7 mouse cellular contexts compared by ENCODE assay signal in genomic region chr9:114116672-114117071, GRCm38 (mm10). TPM values are rescaled to one million over a fixed set of nuclear protein-coding genes. Genes with fewer than 3 reads are reported as not detected.
A peak's percentile ranks its signal among the peaks of the same experiment; 100 is the strongest.
DNase-seq lines count a peak whose midpoint lies in the region; ATAC-seq and TF ChIP-seq lines count a peak whose summit lies in the region.
"Not testable (repeated sequence)": the region's sequence is repeated elsewhere in the genome, so short reads cannot be mapped to it uniquely, and the experiment has no call there.

No protein-coding gene starts in this region.

- not testable (repeated sequence) for H3K27me3 ChIP-seq in hindbrain, postnatal 0 days (ENCODE audit: insufficient read depth, low read length); lung, postnatal 0 days (replicated peaks; ENCODE audit: insufficient read depth, low read length)

- H3K27ac ChIP-seq in hindbrain, postnatal 0 days; lung, postnatal 0 days (ENCODE audit: low read length): not testable (repeated sequence)

- TF ChIP-seq CTCF in hindbrain, postnatal 0 days (IDR thresholded peaks at IDR 0.05; ENCODE audit: low read depth): peak; percentile 80
- peak; percentile 78 for TF ChIP-seq CTCF in lung, postnatal 0 days (IDR thresholded peaks at IDR 0.05)

- H3K9ac ChIP-seq in hindbrain, postnatal 0 days (replicated peaks; ENCODE audit: low read length); lung, postnatal 0 days (replicated peaks; ENCODE audit: low read depth): not testable (repeated sequence)

- not testable (repeated sequence) for TF ChIP-seq EP300 in lung, postnatal 0 days (IDR thresholded peaks at IDR 0.05)

- peak; percentile 63 for DNase-seq in adrenal gland, adult 18-20 months (ENCODE audit: low spot score in 2 of 2)
- peak; percentile 75 to 81 for DNase-seq in cerebellum, postnatal 25 days
- peak; percentile 46 to 75 for DNase-seq in frontal cortex, postnatal 14 days (ENCODE audit: low spot score in 2 of 2)
- peak; percentile 74 for DNase-seq in hindbrain, postnatal 0 days (ENCODE audit: low spot score)
- DNase-seq in layer of hippocampus, postnatal 10 days (ENCODE audit: low spot score in 2 of 2): peak; percentile 86 to 88
- peak; percentile 23 for DNase-seq in lung, postnatal 0 days (ENCODE audit: low spot score)
- peak; percentile 43 for DNase-seq in retina, postnatal 7 days (ENCODE audit: low read depth, low spot score)

- not testable (repeated sequence) for H3K4me1 ChIP-seq in hindbrain, postnatal 0 days (ENCODE audit: insufficient read depth, low read length); lung, postnatal 0 days (ENCODE audit: insufficient read depth, low read depth, low read length)

- 24% methylated on average over 5 of the region's 5 CpGs for WGBS in hindbrain, postnatal 0 days
- WGBS in lung, postnatal 0 days: 7% methylated on average over 5 of the region's 5 CpGs

- not testable (repeated sequence) for H3K36me3 ChIP-seq in hindbrain, postnatal 0 days (ENCODE audit: insufficient read depth, low read length); lung, postnatal 0 days (ENCODE audit: insufficient read depth, low read length)

- H3K4me3 ChIP-seq in hindbrain, postnatal 0 days (ENCODE audit: low read length); lung, postnatal 0 days (ENCODE audit: low read depth, low read length): not testable (repeated sequence)

- H3K9me3 ChIP-seq in hindbrain, postnatal 0 days (ENCODE audit: low read length); lung, postnatal 0 days (ENCODE audit: low read length): not testable (repeated sequence)

- H3K4me2 ChIP-seq in hindbrain, postnatal 0 days (ENCODE audit: low read depth, low read length); lung, postnatal 0 days (replicated peaks; ENCODE audit: low read depth, low read length): not testable (repeated sequence)

- ATAC-seq in hindbrain, postnatal 0 days; lung, postnatal 0 days: not testable (repeated sequence)

RNA-seq across cellular contexts. Expression of gene Susd5, which starts 59.7 kb away (rescaled TPM):
- total RNA-seq in adrenal gland, adult 18-20 months (2021): under 1 TPM; 0.23 to 0.29 TPM
- 2.6 TPM in 2 replicates for total RNA-seq in hindbrain, postnatal 0 days (2014; rRNA removed)
- polyA plus RNA-seq in hindbrain, postnatal 0 days (2015; fragmentation: Nextera tagmentation; extraction: Ambion mirVana): 1.8 and 2.0 TPM in 2 replicates
- 1 to 10 TPM; 1.6 to 2.3 TPM for total RNA-seq in layer of hippocampus, postnatal 10 days (2021)
- 0.04 TPM in 1 of 2 replicates, not detected in the other for polyA plus RNA-seq in lung, postnatal 0 days (2015; fragmentation: Nextera tagmentation; extraction: Ambion mirVana)

Comparison
In these comparisons a context has a peak if more than half of its experiments do, and no peak if none do; other contexts are left out.
1. DNase-seq: peak in every context shown above with its lines; median percentile 87 in layer of hippocampus, postnatal 10 days; 78 in cerebellum, postnatal 25 days; 74 in hindbrain, postnatal 0 days; 63 in adrenal gland, adult 18-20 months; 60 in frontal cortex, postnatal 14 days; 43 in retina, postnatal 7 days; 23 in lung, postnatal 0 days.